Mouse (Mus musculus): ENCODE data around the gene Paqr9.

DNA sequence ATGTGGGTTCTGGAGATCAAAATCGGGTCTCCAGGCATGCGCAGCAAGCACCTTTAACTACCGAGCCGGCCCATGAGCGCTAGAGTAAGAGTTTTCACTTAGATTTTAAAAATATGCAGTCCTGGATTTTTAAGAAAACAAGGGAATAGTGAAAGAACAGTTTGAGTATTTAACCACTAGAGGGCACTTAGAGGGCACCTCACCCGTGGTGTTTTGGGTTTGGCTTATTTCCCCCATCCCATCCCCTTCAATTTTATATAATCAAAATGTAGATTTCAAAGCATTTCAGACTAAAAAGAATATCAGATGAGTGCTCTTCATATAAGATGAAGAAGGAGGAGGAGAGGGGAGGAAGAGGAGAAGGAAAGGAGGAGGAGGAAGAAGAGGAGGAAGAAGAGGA lies 25.6 kb upstream of the Paqr9 start:
- TF ChIP-seq CTCF (IDR thresholded peaks at IDR 0.05; ENCODE audit: low read depth, low read length) (no peak), POLR2A (IDR thresholded peaks at IDR 0.05; ENCODE audit: borderline replicate concordance, low read depth, low read length) (no peak)

All from bone marrow macrophage, adult 2 months (primary cell).